Mouse (Mus musculus) left cerebral cortex, adult 18-20 months (tissue): ENCODE measurements around the gene Coq8a. TPM values are rescaled to one million over a fixed set of nuclear protein-coding genes. Genes with fewer than 3 reads are reported as not detected.

ENCODE experiments used
- DNase-seq, 2 experiments: peaks; one replicate each; pipeline ENCODE4 v3.0.0; 2021 to 2022; ENCODE audit warnings: low spot score in 2 of 2, mixed read lengths in 1 of 2
- total RNA-seq, 2 experiments: library from RNA; stranded (reverse); gene quantifications; 2 replicates each; pipeline ENCODE4 v1.2.3; 2021

The Coq8a gene
- total RNA-seq, 2 experiments from 2014 or later: 54.1 to 54.2 TPM

DNA sequence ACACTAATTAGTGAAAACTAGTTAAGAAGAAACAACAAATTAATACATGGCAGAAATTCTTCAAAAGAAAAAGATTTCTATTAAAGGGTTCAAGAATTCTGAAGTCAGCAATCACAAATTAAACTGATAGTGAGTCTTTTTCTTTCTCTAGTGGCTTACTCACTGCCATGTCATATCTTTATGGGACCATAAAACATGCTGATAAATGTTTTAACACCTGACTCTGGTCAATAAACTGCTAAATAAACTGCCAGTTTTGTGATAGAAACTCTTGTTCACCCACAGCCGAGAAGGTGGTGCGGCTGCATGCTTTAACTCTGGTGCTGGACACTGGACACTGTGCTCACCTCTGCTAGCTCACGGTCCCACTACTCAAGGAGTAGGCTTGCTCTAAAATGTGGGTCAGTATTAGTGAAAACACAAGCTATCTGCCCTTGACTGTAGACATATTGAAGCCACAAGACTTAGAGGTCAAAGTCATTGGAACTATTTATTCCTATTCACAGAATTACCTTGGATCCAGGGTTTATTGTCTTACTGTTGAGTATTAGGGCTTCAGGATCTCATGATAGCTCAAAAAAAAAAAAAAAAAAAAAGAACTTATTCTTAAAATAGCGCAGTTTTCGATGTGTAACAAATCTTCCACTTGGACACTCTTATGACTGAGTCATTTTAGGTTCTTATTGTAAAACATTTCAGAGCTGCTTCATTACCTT lies 71.2 kb downstream of the Coq8a start:
- DNase-seq: no peak

- DNase-seq: no peak
These were observed 81.2 kb downstream of the Coq8a start for GRCm38 (mm10) chr1:180118233-180118632.

DNA sequence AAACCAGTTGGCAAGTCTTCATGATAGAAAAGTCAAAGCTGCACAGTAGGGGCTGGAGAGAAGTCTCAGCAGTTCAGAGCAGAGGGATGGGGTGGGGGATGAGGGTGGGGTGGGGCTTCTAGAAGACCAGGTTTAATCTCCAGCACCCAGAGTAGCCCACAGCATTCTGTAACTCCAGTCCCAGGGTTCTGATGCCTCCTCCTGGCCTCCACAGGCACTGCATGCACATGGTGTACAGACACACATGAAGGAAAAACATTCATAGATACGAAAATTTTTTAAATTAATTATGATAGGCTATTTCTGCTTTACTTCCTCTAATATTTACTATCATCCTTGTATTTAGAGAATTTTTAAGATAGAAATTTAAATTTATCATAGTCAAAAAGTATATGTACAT lies 82.9 kb downstream of the Coq8a start:
- no peak for DNase-seq

Other genes starting within 250 kb of the Coq8a start
- gene Cdc42bpa, start 239.1 kb downstream of the Coq8a start, total RNA-seq: 100 to 1,000 TPM; 223 to 236 TPM
- gene Psen2, start 63.8 kb upstream of the Coq8a start, total RNA-seq: 10 to 100 TPM; 18.4 to 19.7 TPM
- 10 to 100 TPM; 18.3 to 20.2 TPM for gene Itpkb, start 130.9 kb upstream of the Coq8a start, total RNA-seq